Mouse (Mus musculus) mouse trophoblast stem cell (cell line): ENCODE measurements around the gene Pigp.

Experiments used
- in situ Hi-C, 2 experiments: fragments of 300-500 bp; cut with MseI, MboI; formaldehyde crosslinking; loops; 2 replicates in 1 of 2; 3 replicates in 1 of 2; pipeline ENCODE4 v1.15.1; 2025

Gene Pigp

GRCm38 (mm10) chr16:94371301-94371931 lies at the start of gene Pigp:
Gene Pigp, minus strand, starts transcription at chr16:94371842.
- in situ Hi-C loops: no loop called here

GRCm38 (mm10) chr16:94420498-94420897 lies 48.9 kb upstream of the Pigp start:
- in situ Hi-C loops: no loop called here

DNA sequence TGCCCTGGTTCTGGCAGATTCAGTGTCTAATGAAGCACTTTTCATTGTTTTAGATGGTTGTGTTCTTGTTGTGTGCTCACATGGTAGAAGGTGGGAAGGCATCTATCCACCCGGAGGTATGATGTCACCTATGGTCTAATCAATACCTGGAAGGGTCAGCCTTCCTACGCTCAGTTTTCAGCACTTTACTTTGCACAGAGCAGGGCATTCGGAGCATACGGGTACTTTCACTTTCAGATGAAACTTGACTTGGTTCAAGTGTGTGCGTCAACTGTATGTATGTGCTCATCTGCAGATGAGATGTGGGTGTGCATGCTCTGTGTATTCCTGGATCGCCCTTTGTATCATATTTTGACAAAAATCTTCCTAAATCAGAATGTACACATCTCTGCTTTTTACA lies 42.5 kb upstream of the Pigp start:
- in situ Hi-C loops: no loop called here

- in situ Hi-C loops: no loop called here
Measured at GRCm38 (mm10) chr16:94412760-94413159, 41.1 kb upstream of the Pigp start.

GRCm38 (mm10) chr16:94412198-94412597 lies 40.6 kb upstream of the Pigp start:
- in situ Hi-C loops: no loop called here

- in situ Hi-C loops: no loop called here
Measured at GRCm38 (mm10) chr16:94411287-94411686, 39.6 kb upstream of the Pigp start.

DNA sequence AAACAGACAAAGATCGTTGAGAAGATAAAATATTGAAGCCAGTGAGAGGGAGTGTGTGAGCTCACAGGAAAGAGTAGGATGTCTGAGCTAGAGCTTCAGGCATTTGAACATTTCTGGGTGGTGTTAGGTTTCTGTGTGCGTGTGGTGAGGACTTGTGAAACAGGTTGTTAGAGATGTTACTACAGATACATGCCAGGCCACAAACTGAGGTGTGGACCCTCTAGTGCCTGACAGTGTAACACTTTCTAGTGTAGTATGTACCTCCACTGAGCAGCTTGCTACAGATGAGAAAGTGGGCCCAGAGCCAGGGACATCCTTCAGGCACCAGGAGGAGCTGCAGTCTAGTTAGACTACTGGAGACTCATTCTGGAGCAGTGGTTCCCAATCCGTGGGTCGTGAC lies 30.5 kb upstream of the Pigp start:
- in situ Hi-C loops: no loop called here

DNA sequence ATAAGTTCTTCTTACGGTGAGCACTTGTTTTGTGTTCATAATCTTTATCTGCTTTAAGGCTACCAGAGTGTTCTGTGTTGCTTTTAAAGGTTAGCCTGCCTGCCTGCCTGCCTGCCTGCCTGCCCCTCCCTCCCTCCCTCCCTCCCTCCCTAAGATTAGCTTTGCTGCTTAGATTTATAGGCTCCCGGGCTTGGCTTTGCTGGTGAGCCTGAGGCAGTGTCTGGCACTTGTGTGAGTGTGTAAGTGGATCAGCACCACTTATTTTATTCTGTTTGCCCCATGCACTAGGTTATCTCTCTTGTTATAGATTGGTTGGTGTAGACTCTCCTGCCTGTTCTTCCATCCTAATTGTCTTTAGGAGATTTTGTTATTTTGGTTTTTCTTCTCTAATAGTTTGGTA lies 30.0 kb upstream of the Pigp start:
- in situ Hi-C loops: no loop called here

GRCm38 (mm10) chr16:94399141-94399540 lies 27.5 kb upstream of the Pigp start:
- in situ Hi-C loops: no loop called here

DNA sequence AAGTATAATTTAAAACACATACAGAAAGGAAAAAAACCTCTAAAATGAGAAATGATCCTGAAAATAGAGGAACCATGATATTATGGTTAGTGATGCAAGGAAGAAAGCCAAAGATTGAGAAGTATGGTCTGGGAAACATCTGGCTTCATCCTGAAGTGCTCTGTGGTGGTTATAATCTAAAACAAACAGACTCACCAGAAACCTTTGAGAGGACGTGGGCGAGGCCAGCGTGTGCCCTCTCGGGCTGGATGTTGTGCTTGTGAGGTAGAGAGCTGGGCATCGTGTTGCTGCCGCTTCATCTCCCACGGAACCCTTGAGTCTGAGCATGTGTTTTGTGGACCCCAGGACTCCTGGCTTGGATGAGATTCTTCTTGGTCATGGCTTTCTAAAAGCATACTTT lies 25.0 kb upstream of the Pigp start:
- in situ Hi-C loops: no loop called here

DNA sequence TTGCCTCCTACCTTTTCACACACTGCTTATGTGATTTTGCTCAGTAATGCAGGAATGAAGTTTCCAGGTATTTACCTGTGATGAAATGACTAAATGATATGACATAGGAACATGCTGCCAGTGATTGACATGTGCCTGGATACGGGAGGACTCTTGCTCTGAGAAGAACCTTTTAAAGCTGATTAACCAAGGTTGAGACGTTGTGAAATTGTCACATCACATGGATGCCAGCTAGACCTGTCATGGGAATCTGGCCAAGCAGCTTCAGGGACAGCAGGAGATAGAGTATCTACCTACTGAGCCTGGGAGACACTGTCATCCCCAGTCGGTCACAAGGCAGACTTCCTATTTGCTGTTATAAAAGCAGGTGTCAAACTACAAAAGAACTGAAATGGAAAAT lies 23.4 kb upstream of the Pigp start:
- in situ Hi-C loops: no loop called here

DNA sequence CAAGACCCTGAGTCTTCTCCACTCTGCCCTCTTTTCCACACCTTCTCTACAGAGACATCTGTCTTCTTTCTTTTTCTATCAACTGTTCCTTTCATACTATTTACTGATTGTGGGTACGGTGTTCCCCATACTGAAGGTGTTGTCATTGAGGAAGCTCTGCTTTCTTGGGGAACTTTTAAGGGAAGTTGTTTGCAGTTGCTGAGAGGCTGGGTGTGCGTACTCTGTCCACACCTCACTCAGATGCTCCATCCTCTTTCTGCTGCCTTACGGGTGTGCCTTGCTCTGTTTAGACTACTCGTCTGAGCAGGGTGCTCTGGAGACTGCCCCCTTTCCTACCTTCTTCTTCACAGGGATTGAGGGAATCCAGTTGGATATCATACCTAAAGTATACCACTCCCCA lies 20.7 kb upstream of the Pigp start:
- in situ Hi-C loops: no loop called here

DNA sequence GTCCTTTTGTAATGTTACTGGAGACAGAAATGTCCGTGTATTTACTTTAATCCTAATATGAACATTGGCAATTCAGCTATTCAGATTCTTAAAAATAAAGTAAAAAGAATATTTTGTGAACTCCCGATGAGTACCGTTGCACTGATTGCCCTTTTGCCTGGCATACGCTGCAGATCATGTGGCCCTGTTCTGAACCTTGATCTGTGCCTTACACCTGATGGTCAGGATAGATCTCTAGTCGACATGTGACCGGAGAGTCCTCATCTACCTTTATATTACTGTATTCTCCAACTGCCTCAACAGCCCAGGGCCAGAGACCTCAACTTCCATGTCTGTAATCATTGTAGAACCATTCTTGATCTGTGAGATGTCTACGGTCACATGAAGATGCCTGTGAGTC lies 16.0 kb upstream of the Pigp start:
- in situ Hi-C loops: no loop called here

GRCm38 (mm10) chr16:94383277-94383676 lies 11.6 kb upstream of the Pigp start:
- in situ Hi-C loops: no loop called here

- in situ Hi-C loops: no loop called here
Measured at GRCm38 (mm10) chr16:94379386-94379785, 7.7 kb upstream of the Pigp start.

DNA sequence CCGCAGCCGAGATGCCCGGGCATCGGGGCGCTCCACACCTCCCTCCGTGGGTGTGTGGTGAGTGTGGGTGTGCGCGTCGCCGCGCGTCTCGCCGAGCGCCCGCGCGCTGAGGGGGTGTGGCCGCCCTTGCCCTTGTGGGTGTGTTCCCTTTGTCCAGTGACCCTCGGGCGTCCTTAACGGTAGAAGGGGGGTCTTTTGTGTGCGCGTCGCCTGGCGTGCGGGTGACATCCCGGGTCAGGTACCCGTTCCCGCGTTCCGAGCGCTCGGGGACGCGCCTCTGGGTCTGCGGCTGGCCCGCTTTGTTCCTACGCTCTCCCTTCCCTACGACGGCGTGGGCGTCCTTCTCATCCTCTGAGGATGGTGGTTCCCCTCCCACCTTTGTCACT lies 734 bp downstream of the Pigp start:
- in situ Hi-C loops: no loop called here

DNA sequence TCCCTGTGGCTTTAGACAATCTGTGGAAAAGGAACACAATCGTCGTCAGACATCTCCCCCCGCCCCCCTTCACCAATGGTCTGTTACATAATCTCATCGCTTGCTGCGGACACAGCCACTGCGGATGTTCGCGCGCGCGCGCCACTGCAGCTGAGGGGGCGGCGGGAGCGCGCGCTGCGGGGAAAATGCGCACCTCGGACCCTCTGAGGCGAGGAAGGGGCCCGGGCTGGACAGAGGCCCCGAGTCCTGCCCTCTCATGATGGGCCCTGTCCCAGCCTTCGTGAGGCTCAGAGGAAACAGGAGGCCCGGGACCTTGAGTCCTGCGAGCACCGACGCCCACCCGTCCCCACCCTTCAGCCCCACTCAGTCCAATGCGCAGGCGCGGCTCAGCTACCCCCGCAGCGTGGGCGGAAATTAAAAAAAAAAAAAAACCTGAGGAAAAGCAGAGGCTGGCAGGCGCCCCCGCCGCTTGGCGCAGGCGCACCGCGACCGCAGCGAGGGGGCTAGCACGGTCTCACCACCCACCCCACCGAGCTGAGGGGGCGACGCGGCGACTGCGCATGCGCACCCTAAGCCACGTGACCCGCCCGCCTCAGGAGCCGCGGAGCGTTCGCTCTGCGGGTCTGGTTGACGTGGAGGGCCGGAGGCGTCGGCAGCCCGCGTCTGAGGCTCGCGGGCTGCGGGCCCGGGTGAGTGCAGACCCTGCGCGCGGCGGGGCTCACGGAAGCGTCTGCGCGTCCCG lies 1.3 kb downstream of the Pigp start, which contains the start of gene Ttc3:
Ttc3 (plus strand) TSS at position 446 of the 742 bp plus-strand sequence.
- in situ Hi-C loops: no loop called here

DNA sequence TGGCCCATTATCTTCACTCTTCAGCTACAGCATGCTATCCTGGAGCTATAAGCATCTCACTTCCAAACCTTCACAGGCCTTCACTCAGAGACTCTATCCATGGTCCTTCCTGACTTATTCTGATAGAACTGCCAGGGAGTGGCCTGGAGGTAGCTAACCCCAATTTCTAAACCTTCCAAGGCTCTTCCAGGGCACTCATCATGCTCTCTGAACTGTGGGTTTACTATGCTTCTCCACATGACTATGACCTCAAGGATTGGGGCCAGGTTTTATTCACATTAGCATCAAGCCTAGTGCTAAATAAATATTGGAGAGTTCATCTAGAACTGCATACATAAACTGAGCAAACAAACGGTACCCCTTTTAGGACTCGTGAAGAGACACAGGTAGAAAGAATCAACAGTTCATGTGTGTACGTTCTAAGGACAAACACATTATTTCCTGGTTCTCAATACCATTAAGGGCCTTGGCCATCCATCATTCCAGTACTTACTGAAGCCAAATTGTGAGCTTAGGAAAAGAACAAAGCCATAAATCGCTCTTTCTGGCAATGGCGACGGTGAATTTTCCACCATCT lies 2.0 kb downstream of the Pigp start:
- in situ Hi-C loops: no loop called here

DNA sequence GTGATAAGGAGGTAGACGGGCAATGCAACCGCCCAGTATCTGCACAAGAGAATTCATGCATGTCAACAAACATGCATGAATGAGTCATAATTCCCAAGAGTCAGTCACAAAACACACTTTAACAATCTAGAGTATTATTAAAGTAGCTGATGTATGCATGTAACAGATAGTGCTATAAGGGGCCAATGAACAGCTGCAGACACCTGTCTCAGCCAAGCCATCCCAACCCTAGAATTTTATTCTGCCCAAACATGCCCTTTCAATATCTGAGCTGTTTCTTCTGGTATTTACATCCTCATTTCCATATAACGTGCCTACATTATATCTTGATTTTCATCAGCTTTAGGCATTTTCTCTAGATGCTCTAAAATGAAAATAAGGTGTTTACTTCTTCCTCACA lies 6.2 kb downstream of the Pigp start:
- in situ Hi-C loops: no loop called here

DNA sequence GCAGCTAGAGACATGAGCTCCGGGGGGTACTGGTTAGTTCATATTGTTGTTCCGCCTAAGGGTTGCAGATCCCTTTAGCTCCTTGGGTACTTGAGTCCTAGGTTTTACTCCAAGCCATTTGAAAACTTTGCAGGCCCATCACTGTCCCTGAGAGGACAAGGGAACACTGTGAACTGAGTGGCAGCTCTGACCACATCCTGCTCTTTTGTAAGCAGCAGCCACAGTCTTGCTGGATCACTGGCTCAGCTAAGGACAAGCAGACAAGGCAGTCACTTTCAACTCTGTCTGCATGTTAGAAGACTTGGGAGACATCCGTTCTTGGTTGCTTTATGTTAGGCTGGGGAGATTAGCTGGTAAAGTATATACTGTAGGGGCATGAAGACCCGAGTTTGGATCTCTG lies 7.8 kb downstream of the Pigp start:
- in situ Hi-C loops: no loop called here

GRCm38 (mm10) chr16:94362174-94362873 lies 9.3 kb downstream of the Pigp start:
- in situ Hi-C loops: no loop called here

DNA sequence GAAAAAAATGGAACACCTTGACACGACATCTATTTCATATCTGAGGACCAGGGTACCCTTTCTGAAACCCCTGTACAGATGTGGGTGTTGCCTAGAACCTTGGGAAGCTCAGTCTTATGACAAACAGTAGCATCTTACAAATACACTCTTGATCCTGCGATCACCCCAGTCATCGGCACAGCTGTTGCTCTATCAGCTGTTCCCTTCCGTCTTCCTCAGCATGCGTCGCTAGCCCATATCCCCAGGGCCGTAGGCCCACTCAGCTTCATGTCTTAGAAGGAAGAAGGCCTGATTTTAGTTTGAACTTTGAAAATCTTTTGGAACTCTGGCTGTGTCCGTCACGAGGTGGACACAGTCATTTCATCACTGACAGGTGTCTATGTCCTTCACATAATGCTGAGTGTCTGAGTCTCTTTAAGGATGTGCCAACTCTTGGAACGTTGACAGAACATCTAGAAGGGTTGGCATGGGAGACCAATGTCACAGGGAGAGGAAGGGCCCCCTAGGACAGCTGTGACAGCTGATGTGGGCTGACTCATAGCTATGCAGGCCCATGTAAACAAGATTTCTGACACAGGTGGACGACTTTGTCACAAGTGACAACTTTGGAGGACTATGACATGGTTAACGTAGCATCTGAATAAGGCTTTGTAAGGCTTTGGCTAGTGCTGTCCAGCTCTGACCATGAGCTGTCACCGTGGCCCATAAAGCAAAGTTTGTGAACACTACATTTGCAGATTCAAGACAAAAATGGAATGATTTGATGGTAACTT lies 10.9 kb downstream of the Pigp start:
- in situ Hi-C loops: no loop called here
